Mouse (Mus musculus) heart, embryonic 14.5 days (tissue): Measurements from ENCODE around the gene Nob1. TPM values are rescaled to one million over a fixed set of nuclear protein-coding genes. Genes with fewer than 3 reads are reported as not detected.
A peak's percentile ranks its signal among the peaks of the same experiment; 100 is the strongest.

ENCODE experiments used
- ATAC-seq: fragments of 200-750 bp; cut with Nextera tagmentation; 2 replicates; pipeline ENCODE4 v1.8.0; 2017; ENCODE audit warnings: low read depth, moderate TSS enrichment; ENCODE audit not compliant: insufficient number of reproducible peaks, insufficient read depth, low FRiP score
- H3K27ac ChIP-seq, 2 experiments: fragments of 200-500 bp in 1 of 2; fragments of 300-500 bp in 1 of 2; sonication (generic) in 1 of 2; replicated peaks in 1 of 2; 2 replicates each; pipeline ENCODE4 v1.5.1; 2012 to 2014; ENCODE audit warnings: low read depth in 2 of 2, low read length in 2 of 2, control low read depth in 1 of 2, mild to moderate bottlenecking in 1 of 2, mixed read lengths in 1 of 2; ENCODE audit not compliant: control insufficient read depth in 1 of 2, insufficient read depth in 1 of 2
- H3K27me3 ChIP-seq: fragments of 300-500 bp; sonication (generic); 2 replicates; pipeline ENCODE4 v1.6.1; 2014; ENCODE audit warnings: mild to moderate bottlenecking, low read length, control low read depth; ENCODE audit not compliant: control insufficient read depth, insufficient read depth
- H3K36me3 ChIP-seq: fragments of 300-500 bp; sonication (generic); 2 replicates; pipeline ENCODE4 v1.6.1; 2014; ENCODE audit warnings: mild to moderate bottlenecking, control low read depth, low read length, mixed read lengths; ENCODE audit not compliant: control insufficient read depth, insufficient read depth
- H3K4me1 ChIP-seq, 2 experiments: fragments of 200-500 bp in 1 of 2; fragments of 300-500 bp in 1 of 2; sonication (generic) in 1 of 2; 2 replicates each; pipeline ENCODE4 v1.6.1; 2012 to 2014; ENCODE audit warnings: low read length in 2 of 2, control low read depth in 1 of 2, mixed read lengths in 1 of 2; ENCODE audit not compliant: control insufficient read depth in 2 of 2, insufficient read depth in 2 of 2
- H3K4me2 ChIP-seq: fragments of 300-500 bp; sonication (generic); 2 replicates; pipeline ENCODE4 v1.6.1; 2014; ENCODE audit warnings: mild to moderate bottlenecking, low read length
- H3K4me3 ChIP-seq, 2 experiments: fragments of 200-500 bp in 1 of 2; fragments of 300-500 bp in 1 of 2; sonication (generic) in 1 of 2; 2 replicates each; pipeline ENCODE4 v1.5.1; 2012 to 2014; ENCODE audit warnings: low read length in 2 of 2, mild to moderate bottlenecking in 2 of 2, control low read depth in 1 of 2, low read depth in 1 of 2, moderate library complexity in 1 of 2; ENCODE audit not compliant: control insufficient read depth in 1 of 2, insufficient read depth in 1 of 2
- H3K9ac ChIP-seq: fragments of 300-500 bp; sonication (generic); 2 replicates; pipeline ENCODE4 v1.6.1; 2014; ENCODE audit warnings: mild to moderate bottlenecking, low read length
- H3K9me3 ChIP-seq: fragments of 300-500 bp; sonication (generic); 2 replicates; pipeline ENCODE4 v1.6.1; 2016; ENCODE audit warnings: low read length, control low read depth; ENCODE audit not compliant: control insufficient read depth
- WGBS: fragments of 180-500 bp; shearing (Covaris S2); extraction: QIAGEN DNeasy Blood & Tissue Kit; methylation state at CpG from one replicate; pipeline ENCODE4 v1.1.7; 2014; 5-methylcytosine and 5-hydroxymethylcytosine counted together
- polyA plus RNA-seq: library from polyadenylated mRNA; unstranded; fragments of >200 nt; fragmentation: Nextera tagmentation; extraction: Ambion mirVana; gene quantifications from 2 replicates; pipeline ENCODE4 v1.2.1, GENCODE M21; 2014

Nob1 gene
- polyA plus RNA-seq, 1 experiment from 2014 or later = 41.2 TPM

- Histone ChIP-seq H3K27ac (peak overlapping the region; percentile 33 to 91; a peak in 3 of 4 replicates), H3K9me3 (no peaks in the 10 kb centered on the region), H3K4me1 (peaks cover 5 to 6% of the 10 kb centered on the region in 2 experiments; a peak in 3 of 4 replicates), H3K4me2 (peak overlapping the region; percentile 89), H3K36me3 (no peaks in the 10 kb centered on the region), H3K9ac (peak overlapping the region; percentile 95), H3K27me3 (no peaks in the 10 kb centered on the region), H3K4me3 (peak overlapping the region; percentile 81 to 89)
- no peak for ATAC-seq
- WGBS = 34% methylated on average over 11 of the region's 11 CpGs
Observed at GRCm38 (mm10) chr8:107435421-107435961, 10.6 kb upstream of the Nob1 start.

- Histone ChIP-seq H3K36me3 (no peaks in the 10 kb centered on the region), H3K4me3 (no peak overlapping the region), H3K9ac (no peak overlapping the region), H3K4me2 (no peak overlapping the region), H3K27ac (no peak overlapping the region), H3K9me3 (no peaks in the 10 kb centered on the region), H3K4me1 (peaks cover 2 to 4% of the 10 kb centered on the region in 2 experiments; a peak in 2 of 4 replicates), H3K27me3 (no peaks in the 10 kb centered on the region)
- ATAC-seq = no peak
- 75% methylated on average over 8 of the region's 8 CpGs for WGBS
Observed at GRCm38 (mm10) chr8:107430821-107431220, 6.0 kb upstream of the Nob1 start.

GRCm38 (mm10) chr8:107425230-107425597, 363 bp upstream of the Nob1 start:
- 43% methylated on average over 8 of the region's 8 CpGs for WGBS
- peaks cover 0 to 10% of the 10 kb centered on the region in 2 experiments; a peak in 2 of 4 replicates for H3K4me1 ChIP-seq
- H3K27ac ChIP-seq = no peak overlapping the region
- no peaks in the 10 kb centered on the region for H3K27me3 ChIP-seq
- ATAC-seq = no peak
- H3K4me2 ChIP-seq = peak overlapping the region; percentile 82; the same call in 1 of the 2 replicates
- H3K4me3 ChIP-seq = no peak overlapping the region
- H3K9me3 ChIP-seq = no peaks in the 10 kb centered on the region
- H3K9ac ChIP-seq = no peak overlapping the region
- H3K36me3 ChIP-seq = peaks cover 32% of the 10 kb centered on the region

GRCm38 (mm10) chr8:107424176-107424575, 675 bp downstream of the Nob1 start:
- Histone ChIP-seq H3K36me3 (peaks cover 42% of the 10 kb centered on the region), H3K27ac (peak overlapping the region; percentile 38 to 61; a peak in 3 of 4 replicates), H3K27me3 (no peaks in the 10 kb centered on the region), H3K4me1 (peaks cover 0 to 10% of the 10 kb centered on the region in 2 experiments; a peak in 2 of 4 replicates), H3K4me3 (peak overlapping the region; percentile 78 to 88), H3K9ac (peak overlapping the region; percentile 89), H3K9me3 (no peaks in the 10 kb centered on the region), H3K4me2 (peak overlapping the region; percentile 82)
- no peak for ATAC-seq
- 27% methylated on average over 9 of the region's 9 CpGs for WGBS

GRCm38 (mm10) chr8:107417001-107417400, 7.8 kb downstream of the Nob1 start:
- 90% methylated on average over 12 of the region's 12 CpGs for WGBS
- Histone ChIP-seq H3K4me3 (no peak overlapping the region), H3K36me3 (peaks cover 100% of the 10 kb centered on the region), H3K9ac (no peak overlapping the region), H3K4me1 (no peaks in the 10 kb centered on the region), H3K27ac (no peak overlapping the region), H3K4me2 (no peak overlapping the region), H3K9me3 (no peaks in the 10 kb centered on the region), H3K27me3 (no peaks in the 10 kb centered on the region)
- no peak for ATAC-seq

GRCm38 (mm10) chr8:107413881-107414280, 11.0 kb downstream of the Nob1 start:
- no peak overlapping the region for H3K4me3 ChIP-seq
- no peak overlapping the region for H3K9ac ChIP-seq
- no peak overlapping the region for H3K4me2 ChIP-seq
- ATAC-seq = no peak
- H3K9me3 ChIP-seq = no peaks in the 10 kb centered on the region
- WGBS = 91% methylated on average over 10 of the region's 10 CpGs
- no peak overlapping the region for H3K27ac ChIP-seq
- peaks cover 100% of the 10 kb centered on the region for H3K36me3 ChIP-seq
- no peaks in the 10 kb centered on the region for H3K4me1 ChIP-seq
- no peaks in the 10 kb centered on the region for H3K27me3 ChIP-seq

GRCm38 (mm10) chr8:107412552-107412951, 12.3 kb downstream of the Nob1 start:
- no peak for ATAC-seq
- 86% methylated on average over 8 of the region's 8 CpGs for WGBS

GRCm38 (mm10) chr8:107411391-107411790, 13.5 kb downstream of the Nob1 start:
- Histone ChIP-seq H3K4me1 (no peaks in the 10 kb centered on the region), H3K27ac (no peak overlapping the region), H3K36me3 (peaks cover 80% of the 10 kb centered on the region), H3K9me3 (no peaks in the 10 kb centered on the region), H3K4me3 (no peak overlapping the region), H3K27me3 (no peaks in the 10 kb centered on the region), H3K9ac (no peak overlapping the region), H3K4me2 (no peak overlapping the region)
- WGBS = 57% methylated on average over 4 of the region's 4 CpGs
- ATAC-seq = no peak

More at GRCm38 (mm10) chr8:107412552-107412951, 12.3 kb downstream of the Nob1 start:
- Histone ChIP-seq H3K4me2 (no peak overlapping the region), H3K27me3 (no peaks in the 10 kb centered on the region), H3K27ac (no peak overlapping the region), H3K4me1 (no peaks in the 10 kb centered on the region), H3K9me3 (no peaks in the 10 kb centered on the region), H3K9ac (no peak overlapping the region), H3K36me3 (peaks cover 91% of the 10 kb centered on the region), H3K4me3 (no peak overlapping the region)
